Mouse (Mus musculus): Measurements from ENCODE around the gene Tsnax. TPM values are rescaled to one million over a fixed set of nuclear protein-coding genes. Genes with fewer than 3 reads are reported as not detected.
A peak's percentile ranks its signal among the peaks of the same experiment; 100 is the strongest.

The Tsnax gene
- polyA plus RNA-seq, 1 experiment from 2014 or later, result 77.3 TPM

DNA sequence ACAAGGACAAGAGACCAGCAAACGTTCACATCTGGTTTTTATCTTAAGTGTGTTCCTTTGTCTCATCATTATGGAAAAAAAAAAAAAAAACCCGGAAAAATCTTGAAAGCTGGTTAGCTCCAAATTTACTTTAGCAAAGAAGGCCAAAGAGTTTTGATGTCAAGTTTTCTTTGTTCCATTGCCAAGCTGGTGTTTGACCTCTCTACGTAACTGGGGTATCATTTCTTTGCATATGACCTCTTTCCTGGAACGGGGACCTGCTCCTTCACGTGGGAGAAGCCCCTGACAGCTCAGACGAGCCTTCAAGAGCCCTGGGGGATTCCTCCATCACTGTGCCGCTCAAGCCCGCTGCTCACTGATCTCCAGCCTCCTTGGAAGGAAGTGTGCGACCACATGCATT lies 31.1 kb downstream of the Tsnax start:
- 0 out of 2 replicates have a peak, but pooled peaks cover 4% of the 10 kb centered on the region for H3K36me3 ChIP-seq
- H3K4me3 ChIP-seq, result no peak overlapping the region
- no peak for ATAC-seq (replicated peaks; ENCODE audit: insufficient number of reproducible peaks, insufficient read depth, low FRiP score, low read depth)
- no peaks in the 10 kb centered on the region for H3K9me3 ChIP-seq (replicated peaks)
- H3K4me2 ChIP-seq, result no peak overlapping the region
- H3K27ac ChIP-seq, result no peak overlapping the region
- 0 out of 2 replicates have a peak, but pooled peaks cover under 1% of the 10 kb centered on the region for H3K4me1 ChIP-seq (replicated peaks)
- no peak overlapping the region for H3K9ac ChIP-seq
- H3K27me3 ChIP-seq, result no peaks in the 10 kb centered on the region
- 34% methylated on average over 9 of the region's 9 CpGs for WGBS

DNA sequence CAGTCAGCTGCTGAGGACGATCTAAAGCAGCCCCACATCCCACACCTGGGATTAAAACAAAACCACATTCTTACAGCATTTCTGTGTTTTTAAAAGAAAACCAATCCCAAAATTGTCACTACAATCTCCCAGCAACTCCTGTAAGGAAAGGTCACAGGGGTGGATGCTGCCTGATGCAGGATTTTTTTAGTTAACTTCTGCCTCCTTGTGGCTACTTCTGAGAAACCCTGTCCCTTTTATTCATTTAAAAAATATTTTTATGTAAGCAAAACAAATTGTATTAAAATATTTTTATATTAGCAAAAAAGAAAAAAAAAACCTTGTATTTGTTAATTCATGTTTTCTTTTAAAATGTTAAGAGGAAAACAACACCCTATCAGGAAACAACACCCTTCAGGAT lies 33.0 kb downstream of the Tsnax start:
- 79% methylated on average over 1 of the region's 1 CpGs for WGBS
- no peaks in the 10 kb centered on the region for H3K36me3 ChIP-seq
- no peaks in the 10 kb centered on the region for H3K27me3 ChIP-seq
- H3K27ac ChIP-seq, result no peak overlapping the region
- ATAC-seq (replicated peaks; ENCODE audit: insufficient number of reproducible peaks, insufficient read depth, low FRiP score, low read depth), result no peak
- 0 out of 2 replicates have a peak, but pooled peaks cover 2% of the 10 kb centered on the region for H3K4me1 ChIP-seq (replicated peaks)
- H3K4me2 ChIP-seq, result no peak overlapping the region
- no peak overlapping the region for H3K9ac ChIP-seq
- H3K9me3 ChIP-seq (replicated peaks), result no peaks in the 10 kb centered on the region
- no peak overlapping the region for H3K4me3 ChIP-seq

DNA sequence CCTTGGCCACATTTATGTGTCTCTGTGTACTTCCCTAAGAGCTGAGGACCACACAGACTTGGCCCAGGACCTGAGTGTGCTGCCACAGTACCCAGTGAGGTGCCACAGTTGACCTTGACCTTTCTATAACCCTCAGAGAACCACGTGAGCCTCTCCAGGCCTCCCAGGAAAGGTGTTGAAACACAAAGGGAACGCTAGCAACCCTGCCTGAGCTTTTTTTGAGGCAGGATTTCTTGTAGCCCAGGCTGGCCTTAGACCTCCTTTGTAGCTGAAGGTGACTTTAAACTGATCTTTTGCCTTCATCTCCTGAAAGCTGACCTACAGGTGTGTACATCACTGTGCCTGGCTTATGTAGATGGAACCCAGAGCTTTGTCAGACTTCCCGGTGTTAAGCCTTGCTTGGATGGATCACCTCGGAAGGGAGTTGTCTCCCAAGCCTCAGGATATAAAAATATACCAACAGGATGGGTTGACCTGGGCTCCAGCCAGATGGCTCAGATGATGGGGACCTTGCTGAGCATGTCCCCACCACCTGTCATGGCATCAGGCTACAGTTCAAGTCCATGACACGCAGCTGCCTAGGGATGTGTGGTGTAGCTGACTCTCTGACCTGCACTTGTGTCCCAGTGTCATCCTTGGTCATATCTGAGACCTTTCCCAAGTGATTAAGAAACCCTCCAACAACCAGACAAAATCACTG lies 36.4 kb downstream of the Tsnax start:
- Histone ChIP-seq H3K9me3 (replicated peaks) (no peaks in the 10 kb centered on the region), H3K4me1 (replicated peaks) (peaks cover 10% of the 10 kb centered on the region), H3K4me2 (no peak overlapping the region), H3K4me3 (no peak overlapping the region), H3K9ac (no peak overlapping the region), H3K27me3 (peaks cover 6% of the 10 kb centered on the region; the same call in 1 of the 2 replicates), H3K36me3 (no peaks in the 10 kb centered on the region), H3K27ac (no peak overlapping the region)
- ATAC-seq (replicated peaks; ENCODE audit: insufficient number of reproducible peaks, insufficient read depth, low FRiP score, low read depth), result no peak
- 58% methylated on average over 5 of the region's 5 CpGs for WGBS

GRCm38 (mm10) chr8:125049826-125050225 lies 37.0 kb downstream of the Tsnax start:
- peaks cover 14% of the 10 kb centered on the region for H3K4me1 ChIP-seq (replicated peaks)
- peaks cover 7% of the 10 kb centered on the region; the same call in 1 of the 2 replicates for H3K27me3 ChIP-seq
- no peak overlapping the region for H3K4me3 ChIP-seq
- H3K27ac ChIP-seq, result no peak overlapping the region
- WGBS, result 75% methylated on average over 6 of the region's 6 CpGs
- H3K36me3 ChIP-seq, result no peaks in the 10 kb centered on the region
- no peak overlapping the region for H3K9ac ChIP-seq
- no peak for ATAC-seq (replicated peaks; ENCODE audit: insufficient number of reproducible peaks, insufficient read depth, low FRiP score, low read depth)
- H3K4me2 ChIP-seq, result no peak overlapping the region
- H3K9me3 ChIP-seq (replicated peaks), result no peaks in the 10 kb centered on the region

DNA sequence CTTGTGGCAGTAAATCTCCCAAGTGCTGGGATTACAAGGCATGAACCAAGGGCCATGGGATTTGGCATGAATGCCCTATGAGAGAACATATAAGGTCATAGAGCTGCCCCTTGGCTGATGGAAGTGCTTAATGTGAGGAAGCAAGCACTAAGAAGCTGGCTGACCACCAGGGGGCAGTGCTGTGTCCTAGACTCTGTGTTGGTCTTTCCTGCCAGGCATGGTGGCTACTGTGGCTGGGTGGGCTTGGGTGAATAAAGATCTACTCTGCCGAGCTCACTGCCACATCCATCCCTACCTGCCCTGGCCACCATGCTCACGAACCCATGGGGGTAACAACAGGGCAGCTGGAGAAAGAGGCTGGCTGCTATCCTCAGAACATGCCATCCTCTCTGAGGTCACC lies 39.2 kb downstream of the Tsnax start:
- no peak for ATAC-seq (replicated peaks; ENCODE audit: insufficient number of reproducible peaks, insufficient read depth, low FRiP score, low read depth)
- Histone ChIP-seq H3K9me3 (replicated peaks) (no peaks in the 10 kb centered on the region), H3K27me3 (peaks cover 12% of the 10 kb centered on the region; the same call in 1 of the 2 replicates), H3K9ac (no peak overlapping the region), H3K27ac (no peak overlapping the region), H3K4me1 (replicated peaks) (peaks cover 16% of the 10 kb centered on the region), H3K4me3 (no peak overlapping the region), H3K4me2 (no peak overlapping the region), H3K36me3 (no peaks in the 10 kb centered on the region)
- WGBS, result 39% methylated on average over 2 of the region's 2 CpGs

- 2% methylated on average over 65 of the region's 65 CpGs for WGBS
Observed at GRCm38 (mm10) chr8:125053505-125054435, 41.0 kb downstream of the Tsnax start, which contains the start of gene Disc1. Gene Disc1, plus strand, starts transcription at chr8:125054195.

GRCm38 (mm10) chr8:125054436-125054810 lies 41.6 kb downstream of the Tsnax start:
- WGBS, result 0% methylated on average over 38 of the region's 38 CpGs

More at GRCm38 (mm10) chr8:125053505-125054435, 41.0 kb downstream of the Tsnax start, which contains the start of gene Disc1:
- H3K4me3 ChIP-seq, result peak within 1 kb of the TSS; percentile 59
- ATAC-seq (replicated peaks; ENCODE audit: insufficient number of reproducible peaks, insufficient read depth, low FRiP score, low read depth), result peak; percentile 24
- H3K27ac ChIP-seq, result peak within 1 kb of the TSS; percentile 59
- peak within 1 kb of the TSS; percentile 66 for H3K9ac ChIP-seq
- H3K27me3 ChIP-seq, result peaks cover 12% of the 10 kb centered on the region; the same call in 1 of the 2 replicates
- no peaks in the 10 kb centered on the region for H3K36me3 ChIP-seq
- H3K4me2 ChIP-seq, result peak within 1 kb of the TSS; percentile 82
- H3K9me3 ChIP-seq (replicated peaks), result no peaks in the 10 kb centered on the region
- H3K4me1 ChIP-seq (replicated peaks), result peaks cover 16% of the 10 kb centered on the region

DNA sequence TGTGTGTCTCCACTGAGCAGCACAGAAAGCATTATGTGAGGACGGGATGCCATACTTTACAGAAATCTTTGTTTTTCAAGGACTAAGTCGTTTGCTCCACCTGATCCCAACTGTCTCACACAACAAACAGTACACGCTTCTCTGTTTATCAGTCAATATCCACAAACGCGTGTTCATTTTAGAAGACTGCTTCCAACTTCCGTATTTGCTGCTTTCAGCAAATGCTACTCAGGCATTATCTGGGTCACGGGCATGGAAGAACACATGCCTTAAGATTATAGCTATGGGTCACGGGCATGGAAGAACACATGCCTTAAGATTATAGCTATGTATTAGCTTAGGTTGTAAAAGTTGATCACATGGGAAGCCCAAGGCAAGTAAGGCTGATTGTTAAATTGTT lies 48.1 kb downstream of the Tsnax start:
- no peaks in the 10 kb centered on the region for H3K4me1 ChIP-seq (replicated peaks)
- WGBS, result 75% methylated on average over 8 of the region's 8 CpGs
- H3K9me3 ChIP-seq (replicated peaks), result no peaks in the 10 kb centered on the region
- H3K36me3 ChIP-seq, result no peaks in the 10 kb centered on the region
- H3K27me3 ChIP-seq, result no peaks in the 10 kb centered on the region
- no peak overlapping the region for H3K9ac ChIP-seq
- H3K4me2 ChIP-seq, result no peak overlapping the region
- no peak overlapping the region for H3K4me3 ChIP-seq
- H3K27ac ChIP-seq, result no peak overlapping the region
- ATAC-seq (replicated peaks; ENCODE audit: insufficient number of reproducible peaks, insufficient read depth, low FRiP score, low read depth), result no peak

More at GRCm38 (mm10) chr8:125054436-125054810, 41.6 kb downstream of the Tsnax start:
- peak overlapping the region; percentile 59 for H3K4me3 ChIP-seq
- peak overlapping the region; percentile 66 for H3K9ac ChIP-seq
- ATAC-seq (replicated peaks; ENCODE audit: insufficient number of reproducible peaks, insufficient read depth, low FRiP score, low read depth), result peak; percentile 66
- peaks cover 14% of the 10 kb centered on the region for H3K4me1 ChIP-seq (replicated peaks)
- H3K27ac ChIP-seq, result peak overlapping the region; percentile 59
- H3K9me3 ChIP-seq (replicated peaks), result no peaks in the 10 kb centered on the region
- H3K27me3 ChIP-seq, result peaks cover 12% of the 10 kb centered on the region; the same call in 1 of the 2 replicates
- no peaks in the 10 kb centered on the region for H3K36me3 ChIP-seq
- H3K4me2 ChIP-seq, result peak overlapping the region; percentile 82

DNA sequence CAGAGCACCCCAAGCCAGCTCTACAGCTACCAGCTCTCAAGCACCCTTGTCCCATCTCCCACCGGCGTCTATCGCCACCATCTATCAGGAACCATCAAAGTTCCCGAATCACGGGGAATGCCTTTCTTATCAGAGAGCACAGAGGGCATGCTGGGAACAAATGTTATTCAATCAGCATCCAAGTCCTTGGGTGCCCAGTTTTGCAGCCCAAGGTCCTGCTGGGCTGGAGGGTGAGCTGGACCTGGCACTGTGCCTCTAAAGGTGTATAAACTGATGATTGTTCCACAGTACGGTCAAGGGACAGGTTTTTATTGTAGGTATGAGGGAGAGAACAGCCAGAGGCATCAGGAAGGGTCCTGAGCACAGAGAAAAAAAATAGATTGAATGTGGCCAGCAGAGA lies 52.8 kb downstream of the Tsnax start:
- Histone ChIP-seq H3K27ac (no peak overlapping the region), H3K27me3 (no peaks in the 10 kb centered on the region), H3K4me1 (replicated peaks) (peaks cover 17% of the 10 kb centered on the region)

GRCm38 (mm10) chr8:125066913-125067595 lies 54.3 kb downstream of the Tsnax start:
- Histone ChIP-seq H3K9ac (no peak overlapping the region), H3K4me1 (replicated peaks) (peaks cover 17% of the 10 kb centered on the region)
- 27% methylated on average over 12 of the region's 12 CpGs for WGBS

More for the DNA sequence above, 52.8 kb downstream of the Tsnax start:
- ATAC-seq (replicated peaks; ENCODE audit: insufficient number of reproducible peaks, insufficient read depth, low FRiP score, low read depth), result no peak
- 53% methylated on average over 6 of the region's 6 CpGs for WGBS
- no peak overlapping the region for H3K9ac ChIP-seq
- no peak overlapping the region for H3K4me3 ChIP-seq
- no peaks in the 10 kb centered on the region for H3K9me3 ChIP-seq (replicated peaks)
- no peaks in the 10 kb centered on the region for H3K36me3 ChIP-seq
- no peak overlapping the region for H3K4me2 ChIP-seq

DNA sequence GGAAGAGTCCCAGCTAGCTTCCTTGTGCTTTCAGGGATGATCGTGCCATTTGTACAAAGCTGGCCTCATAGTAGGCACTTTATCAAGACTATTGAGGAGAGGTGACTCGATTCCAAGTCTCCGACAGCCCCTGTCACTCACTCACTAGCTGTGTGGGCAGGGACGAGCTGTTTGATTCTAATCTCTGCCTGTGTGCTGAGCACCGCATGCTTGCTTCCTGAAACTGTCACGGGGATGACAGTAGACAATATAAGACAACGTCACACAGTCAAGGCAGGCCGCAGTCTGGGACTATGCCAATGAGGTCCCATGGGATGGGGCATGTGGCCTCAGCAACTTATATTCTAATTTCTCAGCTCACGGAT lies 54.8 kb downstream of the Tsnax start:
- H3K4me1 ChIP-seq (replicated peaks), result peaks cover 17% of the 10 kb centered on the region
- H3K9ac ChIP-seq, result no peak overlapping the region
- peak overlapping the region; percentile 43 for H3K4me2 ChIP-seq
- H3K27ac ChIP-seq, result peak overlapping the region; percentile 79
- no peaks in the 10 kb centered on the region for H3K27me3 ChIP-seq
- H3K36me3 ChIP-seq, result no peaks in the 10 kb centered on the region
- no peak overlapping the region for H3K4me3 ChIP-seq
- ATAC-seq (replicated peaks; ENCODE audit: insufficient number of reproducible peaks, insufficient read depth, low FRiP score, low read depth), result peak; percentile 21; the same call in 1 of the 2 replicates
- H3K9me3 ChIP-seq (replicated peaks), result no peaks in the 10 kb centered on the region
- WGBS, result 49% methylated on average over 9 of the region's 9 CpGs

More at GRCm38 (mm10) chr8:125066913-125067595, 54.3 kb downstream of the Tsnax start:
- Histone ChIP-seq H3K27ac (peak overlapping the region; percentile 79), H3K27me3 (no peaks in the 10 kb centered on the region), H3K9me3 (replicated peaks) (no peaks in the 10 kb centered on the region), H3K36me3 (no peaks in the 10 kb centered on the region), H3K4me2 (peak overlapping the region; percentile 43), H3K4me3 (no peak overlapping the region)
- ATAC-seq (replicated peaks; ENCODE audit: insufficient number of reproducible peaks, insufficient read depth, low FRiP score, low read depth), result peak; percentile 82
